Mouse (Mus musculus) lung, adult 2 months (tissue): Measurements from ENCODE around the gene Efcab12. TPM values are rescaled to one million over a fixed set of nuclear protein-coding genes. Genes with fewer than 3 reads are reported as not detected.
A peak's percentile ranks its signal among the peaks of the same experiment; 100 is the strongest.
"Not testable (repeated sequence)": the region's sequence is repeated elsewhere in the genome, so short reads cannot be mapped to it uniquely, and the experiment has no call there.

ENCODE experiments used
- DNase-seq: peaks from one replicate; pipeline ENCODE4 v3.0.0; 2022
- H3K4me1 ChIP-seq: fragments of 200-500 bp; 2 replicates; pipeline ENCODE4 v1.6.1; 2011; ENCODE audit warnings: low read length; ENCODE audit not compliant: control insufficient read depth, insufficient read depth
- H3K4me3 ChIP-seq: fragments of 200-500 bp; replicated peaks from 2 replicates; pipeline ENCODE3; 2011; ENCODE audit warnings: low read depth, mild to moderate bottlenecking, control low read depth, low read length; ENCODE audit errors: extremely low read depth
- CTCF ChIP-seq: fragments of 200-500 bp; IDR thresholded peaks from 2 replicates; pipeline ENCODE4 v1.5.1; 2011; ENCODE audit warnings: mild to moderate bottlenecking, low read length, control low read depth; ENCODE audit not compliant: insufficient read depth
- POLR2A ChIP-seq: fragments of 200-500 bp; IDR thresholded peaks from 2 replicates; pipeline ENCODE4 v1.6.1; 2011; ENCODE audit warnings: low read depth, mild to moderate bottlenecking, control low read depth, low read length, borderline replicate concordance; ENCODE audit errors: extremely low read depth
- WGBS: fragments of 180-500 bp; shearing (Covaris S2); methylation state at CpG from one replicate; pipeline ENCODE4 v1.1.7; 2018; 5-methylcytosine and 5-hydroxymethylcytosine counted together
- polyA plus RNA-seq: library from polyadenylated mRNA; depleted of rRNA; stranded (reverse); fragments of >200 nt; gene quantifications from 2 replicates; pipeline ENCODE4 v1.2.3, GENCODE M21; 2012; rRNA removed

The Efcab12 gene
- polyA plus RNA-seq, result 1.7 and 2.0 TPM in 2 replicates

- TF ChIP-seq POLR2A, result peak; percentile 31; the same call in 1 of the 2 replicates
- TF ChIP-seq CTCF, result no peak
- 4% methylated on average over 19 of the region's 19 CpGs for WGBS
- DNase-seq, result peak; percentile 62
- Histone ChIP-seq H3K4me1 (peaks cover 2% of the 10 kb centered on the region; the same call in 1 of the 2 replicates), H3K4me3 (peak within 1 kb of the TSS; percentile 40)
These were observed at the start of gene Efcab12 for GRCm38 (mm10) chr6:115838161-115838597. Gene Efcab12 (minus strand): TSS chr6:115838412.

- Histone ChIP-seq H3K4me1 (peaks cover 7% of the 10 kb centered on the region), H3K4me3 (no peak overlapping the region)
- no peak for DNase-seq
- 55% methylated on average over 4 of the region's 4 CpGs for WGBS
- TF ChIP-seq CTCF, result no peak
- TF ChIP-seq POLR2A, result no peak
These were observed 48.7 kb upstream of the Efcab12 start for GRCm38 (mm10) chr6:115886894-115887293.

GRCm38 (mm10) chr6:115884018-115884417, 45.8 kb upstream of the Efcab12 start:
- TF ChIP-seq CTCF, result no peak
- no peak for TF ChIP-seq POLR2A
- no peak overlapping the region for H3K4me3 ChIP-seq
- H3K4me1 ChIP-seq, result peaks cover 4% of the 10 kb centered on the region; the same call in 1 of the 2 replicates
- no peak for DNase-seq

GRCm38 (mm10) chr6:115880751-115881150, 42.5 kb upstream of the Efcab12 start:
- WGBS, result 66% methylated on average over 8 of the region's 8 CpGs
- no peak for DNase-seq
- TF ChIP-seq POLR2A (no peak), CTCF (no peak)
- H3K4me1 ChIP-seq, result peaks cover 6% of the 10 kb centered on the region; the same call in 1 of the 2 replicates
- H3K4me3 ChIP-seq, result no peak overlapping the region

GRCm38 (mm10) chr6:115879736-115880135, 41.5 kb upstream of the Efcab12 start:
- Histone ChIP-seq H3K4me1 (peaks cover 6% of the 10 kb centered on the region; the same call in 1 of the 2 replicates), H3K4me3 (no peak overlapping the region)
- no peak for DNase-seq
- TF ChIP-seq POLR2A (no peak), CTCF (no peak)
- WGBS, result 69% methylated on average over 6 of the region's 6 CpGs

- Histone ChIP-seq H3K4me1 (peaks cover 6% of the 10 kb centered on the region; the same call in 1 of the 2 replicates), H3K4me3 (no peak overlapping the region)
- WGBS, result 35% methylated on average over 6 of the region's 6 CpGs
- no peak for TF ChIP-seq CTCF
- TF ChIP-seq POLR2A, result no peak
- no peak for DNase-seq
These were observed 40.5 kb upstream of the Efcab12 start for GRCm38 (mm10) chr6:115878694-115879093.

GRCm38 (mm10) chr6:115877239-115877638, 39.0 kb upstream of the Efcab12 start:
- Histone ChIP-seq H3K4me1 (peaks cover 6% of the 10 kb centered on the region; the same call in 1 of the 2 replicates), H3K4me3 (no peak overlapping the region)
- TF ChIP-seq POLR2A (no peak), CTCF (no peak)
- DNase-seq, result no peak
- WGBS, result 77% methylated on average over 2 of the region's 2 CpGs

- no CpG with 5 or more reads among the region's 3 CpGs for WGBS
- not testable (repeated sequence) for H3K4me3 ChIP-seq, DNase-seq, H3K4me1 ChIP-seq
These were observed 33.1 kb upstream of the Efcab12 start for GRCm38 (mm10) chr6:115871318-115871717.

GRCm38 (mm10) chr6:115867157-115867556, 28.9 kb upstream of the Efcab12 start:
- no CpG with 5 or more reads among the region's 3 CpGs for whole genome bisulfite sequencing
- not testable (repeated sequence) for DNase-seq, H3K4me1 ChIP-seq, H3K4me3 ChIP-seq

- 93% methylated on average over 4 of the region's 4 CpGs for WGBS
- no peak for DNase-seq
- TF ChIP-seq CTCF, result no peak
- TF ChIP-seq POLR2A, result no peak
These were observed 27.0 kb upstream of the Efcab12 start for GRCm38 (mm10) chr6:115865246-115865645.

GRCm38 (mm10) chr6:115863340-115863841, 25.2 kb upstream of the Efcab12 start:
- DNase-seq, result no peak
- Histone ChIP-seq H3K4me3 (no peak overlapping the region), H3K4me1 (no peaks in the 10 kb centered on the region)
- TF ChIP-seq POLR2A (no peak), CTCF (no peak)
- WGBS, result 58% methylated on average over 7 of the region's 7 CpGs

More at GRCm38 (mm10) chr6:115865246-115865645, 27.0 kb upstream of the Efcab12 start:
- no peak overlapping the region for H3K4me3 ChIP-seq
- H3K4me1 ChIP-seq, result no peaks in the 10 kb centered on the region
